Mouse (Mus musculus): ENCODE data around the gene Serpinb6b.

GRCm38 (mm10) chr13:33012395-33012794 is 47.4 kb downstream of the Serpinb6b start:
- TF ChIP-seq CTCF (conservative IDR thresholded peaks at IDR 0.05; ENCODE audit: low read length) (no peak), NANOG (IDR thresholded peaks at IDR 0.05; ENCODE audit: borderline replicate concordance, low read length) (no peak), POU5F1 (IDR thresholded peaks at IDR 0.05; ENCODE audit: borderline replicate concordance, low read length) (no peak)

All from E14TG2a.4 (cell line).